Mouse (Mus musculus) MEL (cell line): ENCODE data around the gene Fndc3b. TPM values are rescaled to one million over a fixed set of nuclear protein-coding genes. Genes with fewer than 3 reads are reported as not detected.

ENCODE experiments used
- DNase-seq: peaks from one replicate; pipeline ENCODE4 v3.0.0; 2011; ENCODE audit warnings: low read depth, low spot score
- H3K27ac ChIP-seq: 2 replicates; pipeline ENCODE4 v1.5.1; 2012; ENCODE audit warnings: low read depth, mild to moderate bottlenecking, control low read depth, low read length, moderate library complexity; ENCODE audit not compliant: control insufficient read depth
- H3K27me3 ChIP-seq, 2 experiments: fragments of 150-350 bp in 1 of 2; sonication (generic) in 1 of 2; 2 replicates each; pipeline ENCODE4 v1.6.1; 2012; ENCODE audit warnings: low read length in 2 of 2, mild to moderate bottlenecking in 2 of 2, improper control_type of control experiment in 1 of 2, moderate library complexity in 1 of 2; ENCODE audit not compliant: insufficient read depth in 2 of 2, control insufficient read depth in 1 of 2
- H3K36me3 ChIP-seq, 2 experiments: 2 replicates each; pipeline ENCODE4 v1.6.1; 2012 to 2014; ENCODE audit warnings: low read length in 2 of 2, improper control_type of control experiment in 1 of 2, inconsistent platforms in 1 of 2, mild to moderate bottlenecking in 1 of 2; ENCODE audit not compliant: insufficient read depth in 2 of 2, control insufficient read depth in 1 of 2
- H3K4me1 ChIP-seq, 2 experiments: fragments of 150-350 bp in 1 of 2; sonication (generic) in 1 of 2; 2 replicates each; pipeline ENCODE4 v1.6.1; 2012; ENCODE audit warnings: low read length in 2 of 2, improper control_type of control experiment in 1 of 2, mild to moderate bottlenecking in 1 of 2; ENCODE audit not compliant: insufficient read depth in 2 of 2, control insufficient read depth in 1 of 2
- H3K4me3 ChIP-seq, 2 experiments: fragments of 150-350 bp in 1 of 2; sonication (generic) in 1 of 2; 2 replicates each; pipeline ENCODE4 v1.5.1; 2012; ENCODE audit warnings: low read depth in 2 of 2, low read length in 2 of 2, mild to moderate bottlenecking in 2 of 2, moderate library complexity in 2 of 2, control low read depth in 1 of 2, improper control_type of control experiment in 1 of 2; ENCODE audit not compliant: control insufficient read depth in 1 of 2, insufficient read depth in 1 of 2
- H3K79me2 ChIP-seq: 2 replicates; pipeline ENCODE4 v1.6.1; 2012; ENCODE audit warnings: mild to moderate bottlenecking, low read length, moderate library complexity; ENCODE audit not compliant: control insufficient read depth, poor library complexity, insufficient read depth
- H3K9ac ChIP-seq: 2 replicates; pipeline ENCODE4 v1.6.1; 2012; ENCODE audit warnings: low read depth, mild to moderate bottlenecking, control low read depth, low read length, moderate library complexity; ENCODE audit not compliant: control insufficient read depth, poor library complexity, severe bottlenecking
- H3K9me3 ChIP-seq: fragments of 150-350 bp; sonication (generic); replicated peaks from 2 replicates; pipeline ENCODE4 v1.6.1; 2012; ENCODE audit warnings: mild to moderate bottlenecking, low read length, improper control_type of control experiment, moderate library complexity; ENCODE audit not compliant: insufficient read depth
- BHLHE40 ChIP-seq: IDR thresholded peaks from 2 replicates; pipeline ENCODE4 v1.6.1; 2012; ENCODE audit warnings: low read depth, mild to moderate bottlenecking, inconsistent platforms, low read length, improper control_type of control experiment, borderline replicate concordance
- EP300 ChIP-seq, 2 experiments: IDR thresholded peaks; 2 replicates each; pipeline ENCODE4 v1.6.1; 2011; ENCODE audit warnings: improper control_type of control experiment in 2 of 2, low read length in 2 of 2, low read depth in 1 of 2, mild to moderate bottlenecking in 1 of 2
- ETS1 ChIP-seq: IDR thresholded peaks from 2 replicates; pipeline ENCODE4 v1.6.1; 2012; ENCODE audit warnings: low read depth, mild to moderate bottlenecking, inconsistent platforms, low read length, improper control_type of control experiment, moderate library complexity
- GABPA ChIP-seq: IDR thresholded peaks from 2 replicates; pipeline ENCODE4 v1.6.1; 2012; ENCODE audit warnings: low read depth, mild to moderate bottlenecking, inconsistent platforms, low read length, improper control_type of control experiment, moderate library complexity
- MAX ChIP-seq: IDR thresholded peaks from 2 replicates; pipeline ENCODE4 v1.6.1; 2011; ENCODE audit warnings: low read length, improper control_type of control experiment
- MYB ChIP-seq: IDR thresholded peaks from 2 replicates; pipeline ENCODE4 v1.6.1; 2011; ENCODE audit warnings: mild to moderate bottlenecking, low read depth, low read length, improper control_type of control experiment
- MYC ChIP-seq: IDR thresholded peaks from 2 replicates; pipeline ENCODE4 v1.6.1; 2011; ENCODE audit warnings: low read depth, mild to moderate bottlenecking, low read length, improper control_type of control experiment, moderate library complexity
- NELFE ChIP-seq: IDR thresholded peaks from 2 replicates; pipeline ENCODE4 v1.6.1; 2011; ENCODE audit warnings: low read depth, low read length, improper control_type of control experiment
- NRF1 ChIP-seq: IDR thresholded peaks from 2 replicates; pipeline ENCODE4 v1.6.1; 2014; ENCODE audit warnings: low read depth, mild to moderate bottlenecking, inconsistent platforms, low read length, improper control_type of control experiment, moderate library complexity; ENCODE audit not compliant: poor library complexity, insufficient read depth, severe bottlenecking
- RCOR1 ChIP-seq: IDR thresholded peaks from 2 replicates; pipeline ENCODE4 v1.6.1; 2012; ENCODE audit warnings: low read depth, mild to moderate bottlenecking, inconsistent platforms, low read length, improper control_type of control experiment
- SMC3 ChIP-seq: IDR thresholded peaks from 2 replicates; pipeline ENCODE4 v1.6.1; 2011; ENCODE audit warnings: low read depth, low read length, improper control_type of control experiment
- TBP ChIP-seq: IDR thresholded peaks from 2 replicates; pipeline ENCODE4 v1.8.0; 2011; ENCODE audit warnings: low read depth, low read length, improper control_type of control experiment
- TCF12 ChIP-seq: IDR thresholded peaks from 2 replicates; pipeline ENCODE4 v1.6.1; 2014; ENCODE audit warnings: low read depth, mild to moderate bottlenecking, inconsistent platforms, low read length, improper control_type of control experiment, moderate library complexity
- UBTF ChIP-seq: IDR thresholded peaks from 2 replicates; pipeline ENCODE4 v1.6.1; 2012; ENCODE audit warnings: low read depth, mild to moderate bottlenecking, inconsistent platforms, low read length, improper control_type of control experiment, moderate library complexity, borderline replicate concordance; ENCODE audit not compliant: insufficient read depth
- ZKSCAN1 ChIP-seq: IDR thresholded peaks from 2 replicates; pipeline ENCODE4 v1.6.1; 2012; ENCODE audit warnings: low read depth, mild to moderate bottlenecking, inconsistent platforms, low read length, improper control_type of control experiment, moderate library complexity
- ZMIZ1 ChIP-seq: IDR thresholded peaks from 2 replicates; pipeline ENCODE4 v1.6.1; 2012; ENCODE audit warnings: low read depth, mild to moderate bottlenecking, inconsistent platforms, low read length, improper control_type of control experiment, moderate library complexity
- ZNF384 ChIP-seq: IDR thresholded peaks from 2 replicates; pipeline ENCODE4 v1.6.1; 2012; ENCODE audit warnings: low read depth, mild to moderate bottlenecking, inconsistent platforms, low read length, improper control_type of control experiment
- polyA plus RNA-seq, 2 experiments: library from polyadenylated mRNA; stranded (reverse) in 1 of 2; unstranded in 1 of 2; fragments of >175 nt in 1 of 2; fragments of >200 nt in 1 of 2; gene quantifications; 2 replicates each; pipeline versions ENCODE4 v1.2.1 to v1.2.4; 2012; ENCODE audit warnings: low replicate concordance in 2 of 2, low read depth in 1 of 2; ENCODE audit not compliant: insufficient read length in 2 of 2, insufficient read depth in 1 of 2, missing spikeins in 1 of 2
- total RNA-seq: library from RNA; depleted of rRNA; stranded (reverse); fragments of 300-350 nt; gene quantifications from 2 replicates; pipeline ENCODE4 v1.2.3, GENCODE M21; 2012

Gene Fndc3b
- total and polyA plus RNA-seq, 3 experiments, result not detected

DNA sequence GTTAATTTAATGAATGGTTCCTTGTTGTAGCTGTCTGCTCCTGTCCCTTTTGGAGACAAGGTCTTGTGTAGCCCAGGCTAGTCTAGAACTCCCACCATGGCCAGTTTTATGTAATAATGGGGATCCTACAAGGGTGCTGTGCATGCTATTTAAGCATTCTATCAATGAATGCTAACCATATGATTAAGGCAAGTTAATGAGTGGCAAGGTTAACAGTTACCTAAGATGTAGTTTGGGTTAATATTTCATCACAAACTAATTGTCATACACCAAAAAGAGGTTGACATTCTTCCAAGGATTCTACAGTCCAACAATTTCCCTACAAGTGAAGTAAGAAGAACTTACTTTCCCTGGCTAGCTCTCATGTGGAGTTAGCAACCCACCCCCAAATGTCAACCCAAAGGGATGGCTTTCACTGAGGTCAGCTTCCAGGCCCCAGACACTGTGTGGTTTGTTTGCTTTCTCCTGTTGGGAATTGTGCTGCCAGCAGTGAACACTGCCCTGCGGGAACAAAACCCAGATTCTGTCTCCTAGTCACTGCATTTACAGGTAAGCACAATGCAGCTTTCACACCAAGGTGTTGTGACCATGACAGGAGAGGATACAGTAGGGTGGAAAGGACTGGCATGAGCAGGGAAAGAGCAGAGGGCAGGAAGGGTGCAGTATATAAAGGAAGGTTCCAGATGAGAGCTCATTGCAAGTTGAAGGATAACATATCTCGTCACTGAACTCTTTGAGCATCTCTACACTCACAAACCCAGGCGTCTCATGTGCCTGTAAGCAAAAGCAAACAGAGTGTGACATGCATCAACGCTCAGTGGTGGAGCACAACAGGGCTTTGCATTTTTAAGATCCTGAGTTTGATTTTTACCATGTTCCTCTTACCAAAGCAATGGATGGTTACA lies 153.8 kb downstream of the Fndc3b start:
- TF ChIP-seq UBTF (no peak), EP300 (IDR thresholded peaks at IDR 0.05; ENCODE audit: low read depth in 1 of 2, low read length in 2 of 2) (no peak), RCOR1 (no peak), TBP (no peak), BHLHE40 (no peak), MYB (no peak), NRF1 (no peak), MYC (no peak), ZMIZ1 (no peak), ZKSCAN1 (no peak)
- H3K27ac ChIP-seq, result no peak overlapping the region
- no peak overlapping the region for H3K9ac ChIP-seq
- no peaks in the 10 kb centered on the region for H3K9me3 ChIP-seq
- H3K4me1 ChIP-seq, result no peaks in the 10 kb centered on the region
- H3K27me3 ChIP-seq, result no peaks in the 10 kb centered on the region; a peak in 1 of 4 replicates
- H3K79me2 ChIP-seq, result no peaks in the 10 kb centered on the region
- no peak overlapping the region for H3K4me3 ChIP-seq
- H3K36me3 ChIP-seq, result no peaks in the 10 kb centered on the region
- no peak for DNase-seq

DNA sequence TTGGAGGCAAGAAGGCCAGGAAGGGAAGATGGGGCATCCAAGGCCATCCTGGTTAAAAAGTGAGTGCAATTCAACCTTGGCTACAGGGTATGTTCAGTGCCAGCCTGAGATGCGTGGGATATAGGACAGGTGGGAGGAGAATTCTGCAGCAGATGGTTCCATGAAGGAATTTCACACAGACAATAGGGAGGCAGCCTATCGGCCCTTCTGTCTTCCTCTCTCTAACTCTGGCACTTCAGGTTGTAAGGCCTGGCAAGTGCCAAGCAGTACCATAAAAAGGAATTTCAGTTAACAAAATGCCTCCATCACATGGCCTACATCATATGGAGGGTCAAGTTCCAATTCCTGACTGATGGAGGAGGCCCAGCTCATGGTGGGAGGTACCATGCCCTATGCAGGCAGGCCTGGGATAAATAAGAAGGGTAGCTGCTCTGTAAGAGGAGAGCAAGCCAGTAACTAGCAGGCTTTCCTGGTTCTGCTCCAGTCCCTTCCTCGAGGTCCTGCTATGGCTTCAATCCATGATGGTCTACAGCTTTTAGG lies 155.6 kb downstream of the Fndc3b start:
- TF ChIP-seq SMC3 (no peak), ZNF384 (no peak), ETS1 (no peak), NELFE (no peak), MAX (no peak), TCF12 (no peak), GABPA (no peak)
- Histone ChIP-seq H3K4me3 (no peak overlapping the region), H3K79me2 (no peaks in the 10 kb centered on the region), H3K4me1 (no peaks in the 10 kb centered on the region), H3K27ac (no peak overlapping the region), H3K9ac (no peak overlapping the region), H3K27me3 (no peaks in the 10 kb centered on the region), H3K9me3 (no peaks in the 10 kb centered on the region), H3K36me3 (no peaks in the 10 kb centered on the region)
- DNase-seq, result no peak
